In the genomic region with DNA sequence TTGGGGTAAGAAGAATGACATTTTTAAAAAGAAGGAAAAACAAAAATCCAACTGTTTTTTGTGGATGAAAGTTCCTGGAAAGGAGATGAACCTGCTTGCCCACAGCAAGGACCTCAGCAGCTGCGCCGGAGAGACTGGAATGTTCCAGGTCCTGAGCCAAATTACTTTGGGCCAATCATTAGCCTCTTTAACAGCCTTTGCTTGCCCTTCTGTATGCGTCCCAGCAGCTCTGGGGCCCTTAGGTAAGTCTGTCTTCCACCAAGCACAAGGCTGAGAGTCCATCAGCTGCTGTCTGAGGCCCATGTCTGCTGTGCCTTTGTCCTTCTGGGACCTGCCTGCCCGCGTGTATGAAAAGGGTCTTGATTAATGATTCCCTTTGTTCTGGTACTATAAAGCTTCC, we compare ENCODE assay signal across 8 mouse cellular contexts.
DNase-seq lines count a peak whose midpoint lies in the region; ATAC-seq lines count a peak whose summit lies in the region.

No protein-coding gene starts in this region.

- H3K9ac ChIP-seq in embryonic facial prominence, embryonic 14.5 days (ENCODE audit: low read depth, low read length) = no peak overlapping the region
- H3K9ac ChIP-seq in hindbrain, embryonic 11.5 days (ENCODE audit: low read depth, low read length) = no peak overlapping the region

- H3K27me3 ChIP-seq in embryonic facial prominence, embryonic 14.5 days (replicated peaks; ENCODE audit: control insufficient read depth, insufficient read depth, low read length) = no peaks in the 10 kb centered on the region
- no peaks in the 10 kb centered on the region for H3K27me3 ChIP-seq in hindbrain, embryonic 11.5 days (ENCODE audit: control insufficient read depth, insufficient read depth, low read length)

- peak; percentile 28 to 46 for DNase-seq in adrenal gland, adult (ENCODE audit: inconsistent age in 2 of 2, low spot score in 1 of 2)
- no peak for DNase-seq in adrenal gland, postnatal 25 days
- DNase-seq in embryonic facial prominence, embryonic 14.5 days (ENCODE audit: low spot score) = peak; percentile 40
- DNase-seq in hindbrain, embryonic 11.5 days (ENCODE audit: low spot score) = no peak
- DNase-seq in lung, adult 18-20 months = peak; percentile 78 to 87
- no peak for DNase-seq in c-Kit-positive CD71-positive TER-119-positive erythroid progenitor cells, embryonic 14.5 days (ENCODE audit: low spot score)
- no peak for DNase-seq in left cerebral cortex, adult 8-10 months (ENCODE audit: low spot score in 2 of 2)
- no peak for DNase-seq in cerebellum, adult 9-10 months

- WGBS in embryonic facial prominence, embryonic 14.5 days = 49% methylated on average over 5 of the region's 5 CpGs
- WGBS in hindbrain, embryonic 11.5 days = 57% methylated on average over 5 of the region's 5 CpGs

- ATAC-seq in embryonic facial prominence, embryonic 14.5 days (ENCODE audit: low read depth) = peak; percentile 34; the same call in 1 of the 2 replicates
- peak; percentile 64 for ATAC-seq in hindbrain, embryonic 11.5 days (ENCODE audit: low FRiP score)

- H3K27ac ChIP-seq in embryonic facial prominence, embryonic 14.5 days (replicated peaks; ENCODE audit: low read depth, low read length) = peak overlapping the region; percentile 70
- H3K27ac ChIP-seq in hindbrain, embryonic 11.5 days (ENCODE audit: low read depth, low read length) = peak overlapping the region; percentile 32; the same call in 1 of the 2 replicates

- no peak overlapping the region for H3K4me3 ChIP-seq in embryonic facial prominence, embryonic 14.5 days (ENCODE audit: low read depth, low read length)
- H3K4me3 ChIP-seq in hindbrain, embryonic 11.5 days (ENCODE audit: low read depth, low read length) = no peak overlapping the region

- no peaks in the 10 kb centered on the region for H3K36me3 ChIP-seq in embryonic facial prominence, embryonic 14.5 days (ENCODE audit: control insufficient read depth, insufficient read depth, low read length)
- no peaks in the 10 kb centered on the region for H3K36me3 ChIP-seq in hindbrain, embryonic 11.5 days (ENCODE audit: control insufficient read depth, insufficient read depth, low read length)

- H3K4me2 ChIP-seq in embryonic facial prominence, embryonic 14.5 days (ENCODE audit: low read depth, low read length) = no peak overlapping the region; the same call in 1 of the 2 replicates
- no peak overlapping the region for H3K4me2 ChIP-seq in hindbrain, embryonic 11.5 days (replicated peaks; ENCODE audit: low read depth, low read length)

- peaks cover 18% of the 10 kb centered on the region for H3K4me1 ChIP-seq in embryonic facial prominence, embryonic 14.5 days (ENCODE audit: control insufficient read depth, insufficient read depth, low read length)
- H3K4me1 ChIP-seq in hindbrain, embryonic 11.5 days (replicated peaks; ENCODE audit: control insufficient read depth, insufficient read depth, low read length) = no peaks in the 10 kb centered on the region

- 0 out of 2 replicates have a peak, but pooled peaks cover 4% of the 10 kb centered on the region for H3K9me3 ChIP-seq in embryonic facial prominence, embryonic 14.5 days (ENCODE audit: control insufficient read depth, low read length)
- H3K9me3 ChIP-seq in hindbrain, embryonic 11.5 days (ENCODE audit: control insufficient read depth, low read length) = no peaks in the 10 kb centered on the region

Comparison
In these comparisons a context has a peak if more than half of its experiments do, and no peak if none do; other contexts are left out.
1. DNase-seq: peak in adrenal gland, adult (2 of 2), embryonic facial prominence, embryonic 14.5 days (single experiment) and lung, adult 18-20 months (2 of 2); none in adrenal gland, postnatal 25 days (single experiment), hindbrain, embryonic 11.5 days (single experiment), c-Kit-positive CD71-positive TER-119-positive erythroid progenitor cells, embryonic 14.5 days (single experiment), left cerebral cortex, adult 8-10 months (0 of 2) and cerebellum, adult 9-10 months (single experiment).